Mouse (Mus musculus) bone marrow, adult 2 months (tissue): ENCODE results near the gene Ccdc169.

ENCODE experiments used
- CTCF ChIP-seq: fragments of 200-500 bp; IDR thresholded peaks from 2 replicates; pipeline ENCODE4 v1.5.1; 2011; ENCODE audit warnings: low read length, control low read depth; ENCODE audit not compliant: control insufficient read depth, insufficient read depth
- POLR2A ChIP-seq: fragments of 200-500 bp; IDR thresholded peaks from 2 replicates; pipeline ENCODE4 v1.6.1; 2011; ENCODE audit warnings: low read depth, mild to moderate bottlenecking, control low read depth, low read length, borderline replicate concordance; ENCODE audit not compliant: control insufficient read depth

- TF ChIP-seq CTCF = no peak
- no peak for TF ChIP-seq POLR2A
These were observed 2.7 kb downstream of the Ccdc169 start for GRCm38 (mm10) chr3:55139837-55140236.
